Mouse (Mus musculus) liver, embryonic 14.5 days (tissue): ENCODE results near the gene Mast1. TPM values are rescaled to one million over a fixed set of nuclear protein-coding genes. Genes with fewer than 3 reads are reported as not detected.

Experiments used
- ATAC-seq: fragments of 200-750 bp; cut with Nextera tagmentation; 2 replicates; pipeline ENCODE4 v1.8.0; 2017; ENCODE audit warnings: moderate number of reproducible peaks, mild to moderate bottlenecking, moderate library complexity; ENCODE audit not compliant: insufficient read depth
- DNase-seq, 3 experiments: peaks; one replicate each; pipeline ENCODE4 v3.0.0-alpha.2; 2012 to 2013; ENCODE audit warnings: low read depth in 3 of 3, low spot score in 3 of 3
- H3K27ac ChIP-seq: fragments of 300-500 bp; sonication (generic); 2 replicates; pipeline ENCODE4 v1.5.1; 2014; ENCODE audit warnings: moderate library complexity, mild to moderate bottlenecking, control low read depth, inconsistent platforms
- H3K27me3 ChIP-seq: fragments of 300-500 bp; sonication (generic); 2 replicates; pipeline ENCODE4 v1.6.1; 2014; ENCODE audit warnings: mild to moderate bottlenecking, low read length, moderate library complexity; ENCODE audit not compliant: control insufficient read depth, insufficient read depth
- H3K36me3 ChIP-seq: fragments of 300-500 bp; sonication (generic); replicated peaks from 2 replicates; pipeline ENCODE4 v1.6.1; 2014; ENCODE audit warnings: low read depth; ENCODE audit not compliant: control insufficient read depth, insufficient read depth
- H3K4me1 ChIP-seq, 2 experiments: fragments of 200-500 bp in 1 of 2; fragments of 300-500 bp in 1 of 2; sonication (generic) in 1 of 2; replicated peaks; 2 replicates each; pipeline ENCODE4 v1.6.1; 2012 to 2014; ENCODE audit warnings: antibody characterized with exemption in 1 of 2, inconsistent platforms in 1 of 2, low read length in 1 of 2; ENCODE audit not compliant: control insufficient read depth in 2 of 2, insufficient read depth in 2 of 2
- H3K4me2 ChIP-seq: fragments of 300-500 bp; sonication (generic); 2 replicates; pipeline ENCODE4 v1.6.1; 2014; ENCODE audit warnings: low read depth, mild to moderate bottlenecking, control low read depth, moderate library complexity
- H3K4me3 ChIP-seq, 2 experiments: fragments of 200-500 bp in 1 of 2; fragments of 300-500 bp in 1 of 2; sonication (generic) in 1 of 2; 2 replicates each; pipeline ENCODE4 v1.5.1; 2012 to 2014; ENCODE audit warnings: low read depth in 2 of 2, low read length in 2 of 2, mild to moderate bottlenecking in 2 of 2, control low read depth in 1 of 2, inconsistent platforms in 1 of 2, moderate library complexity in 1 of 2; ENCODE audit not compliant: insufficient read depth in 1 of 2
- H3K9ac ChIP-seq: fragments of 300-500 bp; sonication (generic); replicated peaks from 2 replicates; pipeline ENCODE4 v1.6.1; 2014; ENCODE audit warnings: mild to moderate bottlenecking, control low read depth, moderate library complexity
- H3K9me3 ChIP-seq: fragments of 300-500 bp; sonication (generic); 2 replicates; pipeline ENCODE4 v1.6.1; 2016; ENCODE audit warnings: low read length, mixed read lengths; ENCODE audit not compliant: control insufficient read depth
- CTCF ChIP-seq: IDR thresholded peaks from 2 replicates; pipeline ENCODE4 v1.5.1; 2016; ENCODE audit warnings: antibody characterized with exemption, low read depth, control low read depth
- EP300 ChIP-seq: IDR thresholded peaks from 2 replicates; pipeline ENCODE4 v1.6.1; 2016; ENCODE audit warnings: antibody characterized with exemption, low read depth
- WGBS: fragments of 180-500 bp; shearing (Covaris S2); extraction: QIAGEN DNeasy Blood & Tissue Kit; methylation state at CpG from one replicate; pipeline ENCODE4 v1.1.7; 2014; ENCODE audit not compliant: insufficient replicate concordance; 5-methylcytosine and 5-hydroxymethylcytosine counted together
- polyA plus RNA-seq, 2 experiments: library from polyadenylated mRNA; depleted of rRNA in 1 of 2; stranded (reverse) in 1 of 2; unstranded in 1 of 2; fragments of >200 nt; fragmentation: Nextera tagmentation in 1 of 2; extraction: Ambion mirVana in 1 of 2; gene quantifications; 2 replicates each; pipeline versions ENCODE4 v1.2.1 to v1.2.3; 2012 to 2014

Gene Mast1
- polyA plus RNA-seq, 2 experiments: 0.06 to 0.14 TPM

- ATAC-seq (no peak), DNase-seq (no peak)
- H3K36me3 ChIP-seq: peaks cover 48% of the 10 kb centered on the region
- H3K27ac ChIP-seq: peak overlapping the region; percentile 97
- peak overlapping the region; percentile 95 for H3K4me2 ChIP-seq
- H3K4me3 ChIP-seq: peak overlapping the region; percentile 13 to 89; a peak in 3 of 4 replicates
- peaks cover 42 to 48% of the 10 kb centered on the region in 2 experiments for H3K4me1 ChIP-seq
- TF ChIP-seq CTCF (no peak), EP300 (no peak)
- H3K9me3 ChIP-seq: no peaks in the 10 kb centered on the region
- H3K9ac ChIP-seq: peak overlapping the region; percentile 92
- H3K27me3 ChIP-seq: no peaks in the 10 kb centered on the region
- WGBS: 88% methylated on average over 1 of the region's 1 CpGs
These were observed 35.9 kb upstream of the Mast1 start for GRCm38 (mm10) chr8:84973079-84973478.

- H3K4me2 ChIP-seq: peak overlapping the region; percentile 95
- peak overlapping the region; percentile 92 for H3K9ac ChIP-seq
- DNase-seq (peak; percentile 95 to 97 (median 96)), ATAC-seq (peak; percentile 80)
- H3K36me3 ChIP-seq: peaks cover 48% of the 10 kb centered on the region
- peak overlapping the region; percentile 97 for H3K27ac ChIP-seq
- peak overlapping the region; percentile 89 to 94 for H3K4me3 ChIP-seq
- TF ChIP-seq CTCF (no peak), EP300 (peak; percentile 94)
- H3K4me1 ChIP-seq: peaks cover 54 to 67% of the 10 kb centered on the region in 2 experiments
- no peaks in the 10 kb centered on the region for H3K27me3 ChIP-seq
- no peaks in the 10 kb centered on the region for H3K9me3 ChIP-seq
- WGBS: 16% methylated on average over 5 of the region's 5 CpGs
These were observed 33.8 kb upstream of the Mast1 start for GRCm38 (mm10) chr8:84970913-84971312.

- Histone ChIP-seq H3K4me3 (peak overlapping the region; percentile 89 to 94), H3K9me3 (no peaks in the 10 kb centered on the region), H3K27ac (peak overlapping the region; percentile 97), H3K9ac (peak overlapping the region; percentile 92), H3K4me2 (peak overlapping the region; percentile 95), H3K4me1 (peaks cover 54 to 61% of the 10 kb centered on the region in 2 experiments), H3K36me3 (peaks cover 48% of the 10 kb centered on the region), H3K27me3 (no peaks in the 10 kb centered on the region)
- DNase-seq (no peak), ATAC-seq (no peak)
- WGBS: 5% methylated on average over 21 of the region's 21 CpGs
- no peak for TF ChIP-seq EP300
- no peak for TF ChIP-seq CTCF
These were observed 33.1 kb upstream of the Mast1 start for GRCm38 (mm10) chr8:84970135-84970790.

- H3K36me3 ChIP-seq: peaks cover 44% of the 10 kb centered on the region
- no peaks in the 10 kb centered on the region for H3K9me3 ChIP-seq
- H3K4me3 ChIP-seq: peak within 1 kb of the TSS; percentile 89 to 94
- peak within 1 kb of the TSS; percentile 97 for H3K27ac ChIP-seq
- under 1% methylated on average over 56 of the region's 56 CpGs for WGBS
- H3K9ac ChIP-seq: peak within 1 kb of the TSS; percentile 92
- no peaks in the 10 kb centered on the region for H3K27me3 ChIP-seq
- peak; percentile 69 for ATAC-seq
- peak within 1 kb of the TSS; percentile 95 for H3K4me2 ChIP-seq
- DNase-seq: peak in 2 of 3 experiments; percentile 74 to 79
- 0 out of 2 replicates have a peak, but pooled peaks have one; percentile 2 for TF ChIP-seq CTCF
- TF ChIP-seq EP300: peak; percentile 52
- H3K4me1 ChIP-seq: peaks cover 51 to 59% of the 10 kb centered on the region in 2 experiments
These were observed 32.3 kb upstream of the Mast1 start, which contains the start of the genes Gm49661, Prdx2 and Rnaseh2a for GRCm38 (mm10) chr8:84969241-84970134. Gm49661 (minus strand) TSS chr8:84969433. Prdx2 (plus strand) TSS chr8:84969587. Rnaseh2a (minus strand) TSS chr8:84969767.
